Mouse (Mus musculus): ENCODE results near the gene Rpa3.

- TF ChIP-seq CTCF (IDR thresholded peaks at IDR 0.05; ENCODE audit: borderline replicate concordance, extremely low read depth, insufficient read depth, insufficient read length) (no peak), POLR2A (IDR thresholded peaks at IDR 0.05; ENCODE audit: borderline replicate concordance, extremely low read depth, insufficient read depth, insufficient read length, poor library complexity, severe bottlenecking) (no peak)
Observed at GRCm38 (mm10) chr6:8288755-8289580, 30.0 kb upstream of the Rpa3 start.

All from brain, embryonic 14.5 days (tissue).